Mouse (Mus musculus) erythroblast, embryonic 14.5 days (primary cell): ENCODE measurements around the gene Iqcc. TPM values are rescaled to one million over a fixed set of nuclear protein-coding genes. Genes with fewer than 3 reads are reported as not detected.

Source experiments
- H3K27me3 ChIP-seq: 2 replicates; pipeline ENCODE4 v1.6.1; 2012; ENCODE audit warnings: inconsistent platforms; ENCODE audit not compliant: control insufficient read depth
- H3K36me3 ChIP-seq: 2 replicates; pipeline ENCODE4 v1.6.1; 2012; ENCODE audit warnings: mild to moderate bottlenecking, inconsistent platforms; ENCODE audit not compliant: control insufficient read depth
- H3K4me1 ChIP-seq: 2 replicates; pipeline ENCODE4 v1.6.1; 2012; ENCODE audit warnings: inconsistent platforms; ENCODE audit not compliant: control insufficient read depth
- H3K4me3 ChIP-seq: replicated peaks from 2 replicates; pipeline ENCODE3; 2012; ENCODE audit warnings: moderate library complexity, mild to moderate bottlenecking, inconsistent platforms
- H3K9me3 ChIP-seq: 2 replicates; pipeline ENCODE4 v1.6.1; 2012; ENCODE audit warnings: low read length, inconsistent platforms, mixed read lengths; ENCODE audit not compliant: control insufficient read depth
- GATA1 ChIP-seq: IDR thresholded peaks from 2 replicates; pipeline ENCODE4 v1.6.1; 2012; ENCODE audit warnings: low read length, inconsistent platforms, mixed read lengths
- TAL1 ChIP-seq: IDR thresholded peaks from 3 replicates; pipeline ENCODE4 v1.6.1; 2012; ENCODE audit warnings: low read length, inconsistent platforms, mixed read lengths
- polyA plus RNA-seq: library from polyadenylated mRNA; stranded (reverse); fragments of >175 nt; gene quantifications from 2 replicates; pipeline ENCODE4 v1.2.3, GENCODE M21; 2012

The Iqcc gene
- polyA plus RNA-seq, 1 experiment: 0.09 TPM

GRCm38 (mm10) chr4:129640101-129640637 lies 21.3 kb upstream of the Iqcc start:
- Histone ChIP-seq H3K4me1 (peaks cover 40% of the 10 kb centered on the region), H3K4me3 (peak overlapping the region; percentile 94), H3K27me3 (no peaks in the 10 kb centered on the region), H3K9me3 (no peaks in the 10 kb centered on the region), H3K36me3 (peaks cover 59% of the 10 kb centered on the region)
- TF ChIP-seq TAL1 (no peak), GATA1 (no peak)

- Histone ChIP-seq H3K4me3 (peak overlapping the region; percentile 94), H3K9me3 (no peaks in the 10 kb centered on the region), H3K27me3 (no peaks in the 10 kb centered on the region), H3K36me3 (peaks cover 59% of the 10 kb centered on the region), H3K4me1 (peaks cover 48% of the 10 kb centered on the region)
- TF ChIP-seq GATA1: no peak
- no peak for TF ChIP-seq TAL1
Measured at GRCm38 (mm10) chr4:129639221-129639620, 20.3 kb upstream of the Iqcc start.

- Histone ChIP-seq H3K4me3 (peak overlapping the region; percentile 9), H3K9me3 (no peaks in the 10 kb centered on the region), H3K36me3 (peaks cover 93% of the 10 kb centered on the region), H3K4me1 (peaks cover 47% of the 10 kb centered on the region), H3K27me3 (no peaks in the 10 kb centered on the region)
- TF ChIP-seq TAL1 (no peak), GATA1 (no peak)
Measured at GRCm38 (mm10) chr4:129633852-129634251, 15.0 kb upstream of the Iqcc start.

GRCm38 (mm10) chr4:129631867-129632266 lies 13.0 kb upstream of the Iqcc start:
- peaks cover 32% of the 10 kb centered on the region for H3K4me1 ChIP-seq
- no peak for TF ChIP-seq TAL1
- TF ChIP-seq GATA1: no peak

GRCm38 (mm10) chr4:129630944-129631343 lies 12.0 kb upstream of the Iqcc start:
- no peak overlapping the region for H3K4me3 ChIP-seq
- no peaks in the 10 kb centered on the region for H3K27me3 ChIP-seq
- H3K36me3 ChIP-seq: peaks cover 95% of the 10 kb centered on the region
- peaks cover 39% of the 10 kb centered on the region for H3K4me1 ChIP-seq
- no peaks in the 10 kb centered on the region for H3K9me3 ChIP-seq
- TF ChIP-seq GATA1 (no peak), TAL1 (no peak)

More at GRCm38 (mm10) chr4:129631867-129632266, 13.0 kb upstream of the Iqcc start:
- no peaks in the 10 kb centered on the region for H3K27me3 ChIP-seq
- no peak overlapping the region for H3K4me3 ChIP-seq
- peaks cover 95% of the 10 kb centered on the region for H3K36me3 ChIP-seq
- no peaks in the 10 kb centered on the region for H3K9me3 ChIP-seq

- Histone ChIP-seq H3K27me3 (no peaks in the 10 kb centered on the region), H3K36me3 (peaks cover 59% of the 10 kb centered on the region), H3K4me3 (no peak overlapping the region), H3K4me1 (peaks cover 55% of the 10 kb centered on the region), H3K9me3 (no peaks in the 10 kb centered on the region)
- no peak for TF ChIP-seq GATA1
- no peak for TF ChIP-seq TAL1
Measured at GRCm38 (mm10) chr4:129626035-129626434, 7.1 kb upstream of the Iqcc start.

- no peaks in the 10 kb centered on the region for H3K27me3 ChIP-seq
- H3K4me1 ChIP-seq: peaks cover 61% of the 10 kb centered on the region
- TF ChIP-seq GATA1: no peak
- no peak for TF ChIP-seq TAL1
- H3K36me3 ChIP-seq: peaks cover 58% of the 10 kb centered on the region
- H3K9me3 ChIP-seq: no peaks in the 10 kb centered on the region
- H3K4me3 ChIP-seq: no peak overlapping the region
Measured at GRCm38 (mm10) chr4:129625496-129625895, 6.6 kb upstream of the Iqcc start.

- Histone ChIP-seq H3K4me3 (peak overlapping the region; percentile 18), H3K27me3 (no peaks in the 10 kb centered on the region), H3K4me1 (peaks cover 63% of the 10 kb centered on the region), H3K9me3 (no peaks in the 10 kb centered on the region), H3K36me3 (peaks cover 54% of the 10 kb centered on the region)
- TF ChIP-seq TAL1 (no peak), GATA1 (no peak)
Measured at GRCm38 (mm10) chr4:129625029-129625370, 6.1 kb upstream of the Iqcc start.

GRCm38 (mm10) chr4:129624281-129625028 lies 5.6 kb upstream of the Iqcc start:
- peaks cover 49% of the 10 kb centered on the region for H3K36me3 ChIP-seq
- peaks cover 67% of the 10 kb centered on the region for H3K4me1 ChIP-seq
- no peaks in the 10 kb centered on the region for H3K27me3 ChIP-seq
- H3K9me3 ChIP-seq: no peaks in the 10 kb centered on the region
- H3K4me3 ChIP-seq: peak overlapping the region; percentile 69
- TF ChIP-seq TAL1 (no peak), GATA1 (no peak)
